Mouse (Mus musculus) cerebellum, postnatal 14 days (tissue): ENCODE results near the gene Poc1a.

Experiments
- DNase-seq, 2 experiments: peaks; one replicate each; pipeline ENCODE4 v3.0.0; 2021; ENCODE audit warnings: mixed read lengths in 2 of 2

Poc1a gene

GRCm38 (mm10) chr9:106265358-106266075 lies 15.3 kb upstream of the Poc1a start:
- no peak for DNase-seq

DNA sequence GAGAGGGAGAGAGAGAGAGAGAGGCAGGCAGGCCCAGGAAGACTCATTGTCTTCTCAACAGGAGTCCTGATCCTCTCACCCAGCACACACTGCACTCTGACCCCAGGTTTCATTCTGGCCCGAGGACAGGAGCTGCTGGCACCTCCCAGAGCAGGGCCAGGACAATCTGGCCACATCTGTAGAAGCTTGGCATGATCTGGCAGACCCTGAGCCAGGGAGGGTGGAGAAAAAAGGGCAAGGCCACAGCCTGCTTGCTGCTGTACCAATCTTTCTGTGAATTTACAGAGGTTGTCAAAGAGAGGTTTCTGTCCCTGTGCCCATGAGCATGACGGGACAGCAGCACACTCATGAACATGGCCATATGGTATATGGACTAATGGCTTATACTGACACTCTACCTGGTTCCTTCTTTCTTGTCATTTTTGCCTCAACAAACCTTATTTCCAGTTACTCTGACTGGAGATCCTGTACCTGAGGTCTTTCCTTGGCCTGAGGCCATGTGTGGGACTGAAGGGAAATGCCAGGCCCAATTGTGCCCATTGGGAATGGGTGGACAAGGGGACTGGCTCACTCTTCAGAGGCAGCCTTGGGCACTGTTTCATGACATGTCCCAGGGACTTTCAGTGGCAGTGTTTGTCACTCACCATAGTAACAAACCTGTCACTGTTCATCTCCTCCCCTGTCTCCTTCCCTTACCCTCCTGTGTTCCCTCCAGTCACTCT lies 13.8 kb upstream of the Poc1a start:
- DNase-seq: no peak

- DNase-seq: no peak
Observed at GRCm38 (mm10) chr9:106268421-106268820, 12.4 kb upstream of the Poc1a start.

DNA sequence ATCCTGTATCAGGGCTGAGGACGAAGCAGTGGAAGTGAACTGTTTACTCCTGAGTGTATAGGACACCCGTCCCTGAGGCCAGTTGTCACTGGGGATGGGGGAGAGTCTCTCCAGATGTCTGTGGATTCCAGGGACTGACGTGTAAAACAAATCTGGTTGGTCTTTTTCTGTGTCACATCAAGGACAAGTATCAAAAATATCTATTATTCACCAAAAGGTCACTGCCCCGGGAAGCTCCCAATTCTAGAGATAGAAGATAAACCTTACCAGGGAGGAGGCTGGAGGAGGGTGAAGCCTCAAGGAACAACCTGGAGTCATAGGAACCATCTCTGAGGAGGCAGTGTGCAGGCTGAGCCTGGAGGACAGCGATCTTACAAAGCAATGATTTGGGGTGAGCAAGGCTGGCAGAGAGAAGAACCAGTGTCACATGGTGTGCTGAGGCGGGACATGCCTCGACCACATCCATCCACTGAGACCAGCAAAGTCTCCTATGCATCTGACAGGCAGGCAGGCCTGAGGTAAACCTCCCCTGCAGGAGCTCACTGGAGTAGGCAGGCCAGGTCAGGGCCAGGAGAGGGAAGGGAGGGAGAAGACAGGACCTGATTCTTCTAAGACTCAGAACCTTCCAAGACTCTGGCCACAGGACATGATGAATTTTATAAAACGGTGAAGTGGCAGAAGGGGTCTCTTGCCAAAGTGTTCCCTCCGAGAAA lies 11.6 kb upstream of the Poc1a start:
- no peak for DNase-seq

DNA sequence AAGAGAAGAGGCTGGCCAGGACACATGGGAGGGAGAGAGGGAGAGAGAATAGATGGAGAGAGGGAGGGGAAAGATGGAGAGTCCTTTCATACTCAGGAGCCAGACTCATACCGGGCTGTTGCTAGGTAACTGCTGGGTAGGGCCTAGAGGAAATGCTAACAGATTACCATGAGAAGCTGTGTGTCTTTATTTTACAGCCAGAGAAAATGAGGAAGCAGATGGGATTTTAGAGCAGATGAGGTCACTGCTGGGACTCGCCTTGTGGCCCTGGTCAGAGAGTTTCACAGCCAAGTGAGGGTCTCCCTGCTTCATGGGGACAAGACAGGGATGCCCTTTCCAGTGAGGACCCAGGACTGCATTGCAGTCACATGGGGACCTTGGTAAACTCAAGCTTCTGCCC lies 11.0 kb upstream of the Poc1a start:
- peak in 1 of 2 experiments; percentile 30 for DNase-seq

GRCm38 (mm10) chr9:106270656-106271055 lies 10.2 kb upstream of the Poc1a start:
- no peak for DNase-seq

DNA sequence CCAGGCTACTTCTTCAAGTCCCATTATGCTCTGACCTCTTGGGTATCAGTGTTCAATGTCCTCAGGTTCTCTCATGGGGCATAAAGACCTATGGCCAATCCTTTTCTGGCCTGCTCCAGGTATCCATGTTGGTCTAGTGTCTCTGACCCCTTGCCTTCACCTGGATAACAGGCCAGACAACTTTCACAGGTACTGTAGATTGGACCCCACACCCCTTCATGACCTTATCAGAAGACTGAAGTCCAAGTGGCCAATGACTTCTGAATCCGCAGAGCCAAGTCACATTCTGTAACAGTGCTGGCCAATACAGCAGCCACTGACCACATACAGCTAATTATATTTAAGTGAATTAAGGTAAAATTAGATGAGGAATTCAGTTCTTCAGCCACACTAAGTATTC lies 8.6 kb upstream of the Poc1a start:
- DNase-seq: no peak

GRCm38 (mm10) chr9:106273276-106273675 lies 7.6 kb upstream of the Poc1a start:
- no peak for DNase-seq

- DNase-seq: no peak
Observed at GRCm38 (mm10) chr9:106273791-106274190, 7.1 kb upstream of the Poc1a start.

DNA sequence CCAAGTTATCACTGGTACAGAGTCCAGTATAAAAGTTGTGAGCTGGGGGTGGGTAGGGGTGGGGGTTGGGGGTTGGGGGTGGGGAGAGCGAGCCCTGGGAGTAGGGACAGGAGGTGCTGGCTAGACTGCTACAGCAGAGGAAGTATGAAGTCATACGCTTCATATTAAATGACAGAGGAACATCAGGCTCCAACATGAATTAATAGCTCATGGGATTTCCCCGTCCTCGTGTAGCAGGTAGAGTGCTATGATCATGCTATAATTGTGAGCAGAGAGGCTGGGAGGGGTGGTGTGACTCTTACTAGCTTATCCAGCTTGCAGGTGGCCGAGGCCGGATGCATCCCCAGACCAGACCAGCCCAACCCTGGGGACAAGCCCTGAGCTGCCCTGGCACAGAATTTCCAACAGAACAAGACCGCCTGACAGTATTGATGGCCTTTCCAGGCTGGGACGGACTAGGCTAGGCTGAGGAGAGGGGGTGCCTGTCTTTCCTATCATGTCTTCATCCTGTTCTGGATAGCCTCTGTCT lies 6.1 kb upstream of the Poc1a start:
- DNase-seq: no peak

- no peak for DNase-seq
Observed at GRCm38 (mm10) chr9:106275806-106276205, 5.1 kb upstream of the Poc1a start.

DNA sequence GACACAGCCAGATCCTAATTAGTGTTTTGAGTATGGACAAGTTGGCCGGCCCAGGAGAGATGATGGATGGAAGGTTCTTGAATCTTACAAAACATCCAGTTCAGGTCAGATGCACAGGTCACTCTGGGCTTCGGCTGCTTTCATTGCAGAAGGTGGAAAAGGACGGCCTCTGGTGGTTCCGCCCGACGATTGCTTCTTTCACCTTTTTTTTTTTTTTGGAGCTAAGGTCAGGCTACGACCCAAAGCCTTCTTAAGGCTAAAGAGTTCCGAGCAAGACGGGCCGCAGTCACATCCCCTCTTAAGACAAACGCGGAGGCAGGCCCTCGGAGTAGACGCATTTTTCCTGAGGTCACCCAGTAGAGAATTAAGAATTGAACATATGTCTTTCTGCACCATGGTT lies 475 bp upstream of the Poc1a start:
- peak; percentile 71 to 78 for DNase-seq

DNA sequence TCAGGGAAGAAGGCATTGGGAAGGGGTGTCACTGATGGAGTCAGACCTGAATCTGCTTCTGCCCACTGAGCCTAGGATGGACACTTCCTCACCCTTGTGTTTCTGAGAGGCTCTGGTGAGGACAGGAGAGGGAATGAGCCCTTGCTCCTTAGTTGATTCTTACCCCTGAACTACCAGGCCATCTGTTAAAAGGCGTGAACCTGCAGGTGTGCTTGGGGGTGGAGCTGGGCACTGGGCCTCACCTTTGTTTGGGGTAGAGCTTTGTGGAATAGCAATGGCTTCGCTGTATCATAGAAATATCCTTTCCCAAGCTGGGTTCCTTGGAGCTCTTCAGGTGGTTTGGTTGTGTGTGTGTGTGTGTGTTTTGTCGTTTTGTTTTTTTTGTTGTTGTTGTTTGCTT lies 1.2 kb downstream of the Poc1a start:
- no peak for DNase-seq

- no peak for DNase-seq
Observed at GRCm38 (mm10) chr9:106287165-106287564, 6.3 kb downstream of the Poc1a start.

DNA sequence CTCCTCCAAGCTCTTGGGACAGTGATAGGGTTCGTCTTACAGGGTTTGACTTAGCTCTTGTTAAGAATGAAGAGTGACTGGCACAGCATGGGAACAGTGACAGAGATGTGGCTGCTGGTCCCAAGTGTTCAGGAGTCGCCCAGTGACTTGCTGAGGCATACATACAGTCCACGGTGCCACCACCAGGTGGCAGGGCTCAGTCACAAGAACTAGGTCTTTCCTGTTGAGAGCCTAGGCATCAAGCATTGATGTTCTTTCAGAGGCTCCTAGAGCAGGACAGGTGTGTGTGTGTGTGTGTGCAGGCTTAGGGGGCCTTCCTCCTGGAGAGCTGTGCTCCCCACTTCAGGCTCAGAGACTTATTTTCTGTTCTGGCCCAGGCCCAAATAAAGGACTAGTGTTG lies 8.0 kb downstream of the Poc1a start:
- peak; percentile 90 to 92 for DNase-seq

DNA sequence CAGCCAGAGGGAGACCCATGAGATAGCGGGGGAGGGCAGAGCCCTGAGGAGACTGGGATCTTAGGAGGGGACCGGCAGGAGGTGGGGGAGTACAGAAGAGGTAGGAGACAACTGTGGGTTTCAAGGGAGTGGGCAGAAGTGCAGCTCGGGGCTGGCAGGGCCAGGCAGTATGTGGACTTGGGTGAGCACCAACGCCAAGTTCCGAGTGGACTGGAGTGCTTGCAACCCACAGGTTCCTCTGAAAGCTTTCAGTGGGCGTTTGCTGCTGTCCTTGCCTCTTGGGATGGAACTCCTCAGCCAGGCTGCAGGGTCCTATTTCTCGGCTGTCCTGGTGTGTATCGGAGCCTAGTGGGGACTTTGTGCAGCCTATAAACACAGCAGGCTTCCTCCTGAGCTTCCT lies 9.0 kb downstream of the Poc1a start:
- DNase-seq: no peak

GRCm38 (mm10) chr9:106290636-106291122 lies 9.8 kb downstream of the Poc1a start:
- DNase-seq: no peak

DNA sequence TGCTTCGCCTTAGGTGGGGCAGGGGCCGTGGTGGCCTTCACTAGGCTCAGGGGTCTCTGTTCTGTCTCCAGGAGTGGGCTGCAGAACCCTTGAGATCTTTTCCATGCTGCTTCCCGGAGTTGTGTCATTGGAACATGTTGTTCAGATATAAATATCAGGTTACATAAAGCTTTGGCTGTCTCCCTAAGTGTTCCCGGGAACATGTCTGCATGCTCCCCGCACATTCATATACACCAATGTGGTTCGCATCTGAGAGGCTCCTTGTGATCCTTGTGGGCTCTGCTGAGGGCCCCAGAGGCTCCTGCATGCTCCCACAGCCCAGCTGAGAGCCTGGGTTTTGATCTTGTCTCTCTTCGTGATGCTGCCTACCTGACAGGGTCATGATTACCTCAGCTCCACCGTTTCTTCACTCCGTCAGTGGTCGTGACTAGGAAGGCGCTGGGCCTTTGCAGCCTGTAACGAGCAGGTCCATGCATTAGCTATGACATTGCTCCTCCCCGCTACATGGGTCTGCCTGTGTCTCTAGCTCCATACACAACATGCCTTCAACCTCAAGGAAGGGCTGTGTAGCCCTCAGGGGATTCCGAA lies 12.8 kb downstream of the Poc1a start:
- DNase-seq: no peak

DNA sequence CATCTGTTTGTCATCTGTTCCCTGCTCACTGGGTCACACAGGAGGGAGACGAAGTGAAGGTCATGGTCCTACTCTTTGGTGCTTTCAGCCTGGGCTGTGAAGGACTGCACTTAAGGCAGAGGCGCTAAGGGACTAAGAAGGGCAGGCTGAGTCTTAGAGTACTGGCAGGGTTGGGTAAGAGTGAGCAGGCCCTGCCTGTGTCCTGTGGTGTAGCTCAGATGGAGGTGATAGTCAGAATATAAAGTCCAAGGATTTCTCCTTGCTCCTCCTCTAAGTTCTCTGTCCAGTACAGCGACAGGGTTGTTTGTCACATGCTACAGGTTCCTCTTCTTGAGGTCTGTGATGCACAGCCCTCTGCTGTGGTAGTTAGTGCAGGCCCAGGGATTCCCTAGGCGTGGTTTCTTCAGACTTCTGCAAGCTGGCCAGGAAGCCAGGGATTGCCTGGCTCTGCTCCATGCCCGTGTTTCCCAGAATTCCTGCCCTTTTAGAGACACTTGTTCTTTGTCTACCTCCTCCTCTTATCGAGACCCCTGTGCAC lies 15.8 kb downstream of the Poc1a start:
- DNase-seq: no peak

GRCm38 (mm10) chr9:106300176-106300803 lies 19.4 kb downstream of the Poc1a start:
- DNase-seq: no peak

GRCm38 (mm10) chr9:106300949-106301348 lies 20.1 kb downstream of the Poc1a start:
- no peak for DNase-seq

DNA sequence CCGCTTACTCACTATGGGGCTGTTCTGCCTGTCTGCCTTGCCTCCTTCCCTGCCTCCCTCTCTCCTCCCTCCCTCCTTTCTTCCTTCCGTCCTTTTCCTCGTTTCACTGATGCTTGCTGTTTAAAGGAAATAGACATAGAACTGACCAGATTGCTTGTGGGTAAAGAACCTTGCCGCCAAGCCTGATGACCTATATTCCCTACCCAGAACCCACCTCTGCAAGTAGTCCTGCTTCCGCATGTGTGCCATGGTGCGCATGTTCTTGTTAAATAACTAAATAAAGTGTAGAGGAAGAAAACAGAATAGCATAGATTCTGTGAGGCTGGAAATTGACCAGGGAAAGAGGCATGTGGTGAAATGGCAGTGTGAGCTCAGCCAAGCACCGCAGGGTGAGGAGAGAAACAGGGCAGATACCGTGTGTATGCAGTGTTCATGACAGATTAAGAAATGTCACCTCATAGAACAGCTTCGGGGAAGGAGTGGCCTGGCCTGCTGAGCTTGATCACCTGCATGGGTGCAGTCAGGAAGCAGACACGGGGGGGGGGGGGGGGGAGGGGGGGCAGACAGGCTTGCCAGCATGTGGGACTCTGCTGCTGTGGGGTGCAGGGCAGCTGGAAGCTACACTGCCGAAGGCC lies 20.7 kb downstream of the Poc1a start:
- DNase-seq: no peak
